Comparison of ENCODE assay signal across 15 mouse cellular contexts in genomic region chr13:111911661-111912312, GRCm38 (mm10).
DNase-seq lines count a peak whose midpoint lies in the region; ATAC-seq lines count a peak whose summit lies in the region.
"Had no signal": no experiment of that assay in that cellular context is flagged by ENCODE, and none has a peak within 500 bp of the region (broad histone marks: within the 10 kb centered on the region; RNA-seq: fewer than 3 reads in every experiment).

No protein-coding gene starts in this region.

- 51% methylated on average over 11 of the region's 11 CpGs for WGBS in heart, embryonic 10.5 days
- 45% methylated on average over 11 of the region's 11 CpGs for WGBS in liver, embryonic 16.5 days (ENCODE audit: insufficient replicate concordance)

- no peaks in the 10 kb centered on the region for H3K27me3 ChIP-seq in heart, embryonic 10.5 days (ENCODE audit: insufficient read depth, poor library complexity, severe bottlenecking)
- no peaks in the 10 kb centered on the region; the same call in 1 of the 2 replicates for H3K27me3 ChIP-seq in erythroblast, embryonic 14.5 days (ENCODE audit: control insufficient read depth)
- H3K27me3 ChIP-seq in liver, embryonic 16.5 days (ENCODE audit: control insufficient read depth, insufficient read depth, low read depth, low read length): no peaks in the 10 kb centered on the region
- H3K27me3 ChIP-seq: Patski had no signal

- H3K9me3 ChIP-seq in heart, embryonic 10.5 days: no peaks in the 10 kb centered on the region
- peaks cover 4% of the 10 kb centered on the region for H3K9me3 ChIP-seq in erythroblast, embryonic 14.5 days (ENCODE audit: control insufficient read depth, low read length)
- no peaks in the 10 kb centered on the region for H3K9me3 ChIP-seq in liver, embryonic 16.5 days (replicated peaks; ENCODE audit: control insufficient read depth, low read length)
- H3K9me3 ChIP-seq: embryonic facial prominence, embryonic 10.5 days; forebrain, embryonic 12.5 days had no signal

- H3K4me3 ChIP-seq in heart, embryonic 10.5 days: no peak overlapping the region
- peak overlapping the region; percentile 25 for H3K4me3 ChIP-seq in erythroblast, embryonic 14.5 days (replicated peaks)
- H3K4me3 ChIP-seq in liver, embryonic 16.5 days (ENCODE audit: low read depth, low read length): no peak overlapping the region
- H3K4me3 ChIP-seq: embryonic facial prominence, embryonic 10.5 days; forebrain, embryonic 12.5 days; megakaryocyte, embryonic 14.5 days had no signal

- ATAC-seq in liver, embryonic 16.5 days (ENCODE audit: low read depth): peak; percentile 100
- ATAC-seq in frontal cortex, adult (ENCODE audit: low TSS enrichment): no peak
- ATAC-seq: hindbrain, postnatal 0 days; Patski had no signal

- H3K9ac ChIP-seq in liver, embryonic 16.5 days (ENCODE audit: low read depth, low read length): peak overlapping the region; percentile 56
- H3K9ac ChIP-seq: forebrain, embryonic 12.5 days had no signal

- H3K36me3 ChIP-seq in heart, embryonic 10.5 days: no peaks in the 10 kb centered on the region
- H3K36me3 ChIP-seq in erythroblast, embryonic 14.5 days (ENCODE audit: control insufficient read depth): peaks cover 4% of the 10 kb centered on the region; the same call in 1 of the 2 replicates
- H3K36me3 ChIP-seq in liver, embryonic 16.5 days (ENCODE audit: control insufficient read depth, insufficient read depth): no peaks in the 10 kb centered on the region
- H3K36me3 ChIP-seq: embryonic facial prominence, embryonic 10.5 days; forebrain, embryonic 12.5 days had no signal

- H3K4me2 ChIP-seq in liver, embryonic 16.5 days (ENCODE audit: low read depth, low read length): peak overlapping the region; percentile 57
- H3K4me2 ChIP-seq: forebrain, embryonic 12.5 days had no signal

- DNase-seq in heart, embryonic 10.5 days (ENCODE audit: low spot score): peak; percentile 71
- DNase-seq in heart, postnatal 10 days: no peak
- DNase-seq in MEL-GATA-1-ER (ENCODE audit: extremely low read depth, low read depth): peak; percentile 37
- DNase-seq in embryo, embryonic 11 days: no peak
- DNase-seq: cerebellum, adult 9-10 months; kidney, postnatal 14 days; right cerebral cortex, postnatal 14 days had no signal

- intact Hi-C loops in heart, postnatal 10 days (cut with DNase I): no loop called here

- H3K27ac ChIP-seq in heart, embryonic 10.5 days: no peak overlapping the region
- peak overlapping the region; percentile 89 for H3K27ac ChIP-seq in liver, embryonic 16.5 days (ENCODE audit: low read length)
- H3K27ac ChIP-seq: embryonic facial prominence, embryonic 10.5 days; forebrain, embryonic 12.5 days; hindbrain, postnatal 0 days had no signal

- no peaks in the 10 kb centered on the region for H3K4me1 ChIP-seq in heart, embryonic 10.5 days
- H3K4me1 ChIP-seq in erythroblast, embryonic 14.5 days (ENCODE audit: control insufficient read depth): peaks cover 52% of the 10 kb centered on the region
- peaks cover 10% of the 10 kb centered on the region for H3K4me1 ChIP-seq in liver, embryonic 16.5 days (ENCODE audit: control insufficient read depth, low read depth, low read length)
- H3K4me1 ChIP-seq: embryonic facial prominence, embryonic 10.5 days; megakaryocyte, embryonic 14.5 days had no signal

Comparison
In these comparisons a context has a peak if more than half of its experiments do, and no peak if none do; other contexts are left out.
1. DNase-seq: peak in heart, embryonic 10.5 days (single experiment) and MEL-GATA-1-ER (single experiment); none in heart, postnatal 10 days (0 of 2) and embryo, embryonic 11 days (single experiment).